Mouse (Mus musculus): Measurements from ENCODE around the gene Tead1.

DNA sequence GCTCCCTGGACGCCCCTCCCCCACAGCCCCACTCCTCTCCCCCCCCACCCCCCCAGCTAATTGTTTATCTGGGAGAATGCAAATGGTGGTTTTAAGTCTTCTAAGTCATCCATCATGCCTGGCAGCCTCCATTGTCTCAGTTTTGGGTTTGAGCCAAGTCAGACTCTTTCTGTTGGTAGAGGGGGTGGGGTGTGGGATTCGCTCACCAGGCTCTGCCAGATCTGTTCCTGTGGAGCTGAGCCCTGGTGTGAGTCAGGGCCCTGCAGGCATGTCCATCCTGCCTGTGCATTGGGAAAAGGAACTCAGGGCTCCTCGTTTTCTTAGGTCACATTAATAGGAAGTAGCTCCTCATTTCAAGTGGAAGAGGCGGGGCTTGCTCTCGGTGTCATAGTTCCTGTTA, 144.5 kb downstream of the Tead1 start:
- TF ChIP-seq CTCF (IDR thresholded peaks at IDR 0.05; ENCODE audit: control insufficient read depth, insufficient read depth, insufficient replicate concordance, low read depth, low read length) (no peak), POLR2A (IDR thresholded peaks at IDR 0.05; ENCODE audit: control insufficient read depth, low read depth, low read length) (no peak)

All from testis, adult 2 months (tissue).